Mouse (Mus musculus) testis, adult 2 months (tissue): ENCODE measurements around the gene Tmem237.

Source experiments
- CTCF ChIP-seq: fragments of 200-500 bp; IDR thresholded peaks from 2 replicates; pipeline ENCODE4 v1.5.1; 2012; ENCODE audit warnings: low read depth, mild to moderate bottlenecking, inconsistent platforms, low read length, moderate library complexity; ENCODE audit not compliant: control insufficient read depth, insufficient read depth, insufficient replicate concordance
- POLR2A ChIP-seq: fragments of 200-500 bp; IDR thresholded peaks from 2 replicates; pipeline ENCODE4 v1.6.1; 2012; ENCODE audit warnings: low read depth, mild to moderate bottlenecking, inconsistent platforms, low read length, moderate library complexity; ENCODE audit not compliant: control insufficient read depth

- TF ChIP-seq CTCF: peak; percentile 22; the same call in 1 of the 2 replicates
- no peak for TF ChIP-seq POLR2A
These were observed 22.6 kb upstream of the Tmem237 start for GRCm38 (mm10) chr1:59142809-59143208.
